Mouse (Mus musculus): ENCODE data around the gene Map2k3.

Gene Map2k3

DNA sequence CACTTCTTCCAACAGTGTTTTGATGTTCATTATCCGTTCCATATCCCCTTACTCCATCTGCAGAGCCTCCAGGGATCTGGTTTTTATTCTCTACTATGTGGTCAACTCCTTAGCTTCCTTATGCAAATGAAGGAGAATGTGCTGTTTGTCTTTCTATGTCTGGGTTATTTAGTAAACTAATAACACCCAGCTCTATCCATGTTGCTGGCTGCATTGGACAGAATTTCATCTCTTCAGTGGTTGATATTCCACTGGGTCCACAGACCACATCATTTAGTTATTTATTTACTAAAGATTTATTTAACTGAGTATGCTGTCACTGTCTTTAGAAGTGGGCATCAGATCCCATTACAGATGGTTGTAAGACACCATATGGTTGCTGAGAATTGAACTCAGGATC, 29.3 kb downstream of the Map2k3 start:
- no peak for DNase-seq (ENCODE audit: low spot score)

DNA sequence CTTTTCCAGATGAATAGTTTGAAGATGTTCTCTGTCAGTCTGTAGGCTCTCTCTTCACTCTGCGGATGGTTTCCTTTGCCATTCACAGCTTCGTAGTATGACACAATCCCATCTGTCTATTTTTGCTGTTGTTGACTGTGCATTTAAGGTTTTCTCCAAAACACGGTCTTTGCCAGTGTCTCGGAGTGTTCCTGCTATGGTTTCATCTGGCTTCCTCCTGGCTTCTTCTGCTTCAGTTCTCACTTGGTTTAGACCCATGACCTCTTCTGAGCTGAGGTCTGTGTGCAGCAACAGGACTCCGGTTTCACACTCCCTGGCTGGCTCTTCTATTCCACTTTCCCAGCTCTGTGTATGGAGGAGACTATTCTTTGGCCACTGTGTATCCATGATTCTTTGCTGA, 30.9 kb downstream of the Map2k3 start:
- no peak for DNase-seq (ENCODE audit: low spot score)

DNA sequence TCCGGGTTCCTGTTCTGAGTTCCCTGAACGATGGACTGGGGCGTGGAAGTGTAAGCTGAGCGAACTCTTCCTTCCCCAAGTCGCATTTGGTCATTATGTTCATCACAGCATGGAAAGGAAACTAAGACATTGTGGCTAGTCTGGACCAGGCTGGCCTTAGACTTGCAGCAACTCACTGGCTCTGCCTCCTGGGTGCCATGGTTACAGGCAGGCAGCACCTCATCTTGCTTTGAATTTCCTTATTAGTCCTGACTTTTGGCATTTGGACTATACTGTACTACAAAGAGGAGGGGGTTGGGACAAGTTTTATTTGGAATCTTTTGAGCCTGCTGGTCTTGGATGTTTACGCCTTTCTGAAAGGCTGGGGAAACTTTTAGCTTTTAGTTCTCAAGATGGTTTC, 35.1 kb downstream of the Map2k3 start:
- no peak for DNase-seq (ENCODE audit: low spot score)

DNA sequence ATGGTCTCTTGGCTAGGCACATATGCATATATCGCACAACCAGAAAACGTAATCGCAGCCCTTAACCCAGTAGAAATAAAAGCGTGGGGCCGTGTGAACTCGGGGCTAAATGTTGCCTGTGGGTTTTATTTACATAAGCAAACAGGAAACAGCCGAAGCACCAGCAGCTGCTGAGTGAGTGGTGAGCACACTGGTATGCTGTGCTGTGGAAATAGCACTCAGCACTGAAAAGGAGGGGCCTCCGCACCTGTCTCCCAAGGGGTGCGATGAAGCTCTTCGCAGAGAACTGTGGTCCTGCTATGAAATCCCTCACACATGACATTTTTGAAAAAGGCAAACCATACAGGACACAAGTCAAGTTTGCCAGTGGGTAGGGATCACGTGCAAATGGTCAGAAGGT, 43.3 kb downstream of the Map2k3 start:
- no peak for DNase-seq (ENCODE audit: low spot score)

DNA sequence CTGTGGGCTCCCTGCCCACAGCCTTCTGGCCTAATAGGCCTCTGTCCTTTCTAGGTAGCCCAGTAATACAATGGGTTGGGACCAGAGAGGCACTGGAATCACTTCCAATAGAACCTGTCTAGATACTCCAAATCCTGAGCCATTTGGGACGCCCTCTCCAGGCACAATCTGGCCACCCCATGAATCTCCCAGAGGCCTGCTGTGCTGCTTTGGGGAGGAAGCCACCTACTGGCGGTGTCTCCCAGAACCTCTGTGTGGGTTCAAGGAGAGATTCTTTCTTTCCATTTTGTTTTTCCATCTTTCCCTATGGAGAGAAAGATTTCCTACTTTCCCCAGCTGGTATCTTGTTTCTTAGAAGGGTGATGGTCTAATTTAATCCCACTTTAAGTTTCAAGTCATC, 44.4 kb downstream of the Map2k3 start:
- no peak for DNase-seq (ENCODE audit: low spot score)

DNA sequence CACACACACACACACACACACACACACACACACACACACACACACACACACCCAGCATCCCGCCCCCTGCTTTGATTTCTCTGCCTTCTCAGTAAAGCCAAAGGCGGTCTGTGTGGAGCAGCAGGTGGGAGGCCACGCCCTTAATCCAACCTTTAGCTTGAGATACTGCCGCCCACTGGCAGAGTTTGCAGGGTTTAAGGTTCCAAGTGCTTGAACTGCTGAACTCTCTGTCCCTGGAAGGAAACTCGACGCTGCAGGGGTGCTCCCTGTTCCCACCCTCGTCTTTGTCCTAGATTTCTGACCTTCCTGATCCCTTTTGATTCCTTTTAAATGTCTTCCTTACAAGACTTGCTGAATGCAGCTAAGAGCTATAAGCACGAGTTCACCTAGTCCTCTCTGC, 44.9 kb downstream of the Map2k3 start:
- no peak for DNase-seq (ENCODE audit: low spot score)

DNA sequence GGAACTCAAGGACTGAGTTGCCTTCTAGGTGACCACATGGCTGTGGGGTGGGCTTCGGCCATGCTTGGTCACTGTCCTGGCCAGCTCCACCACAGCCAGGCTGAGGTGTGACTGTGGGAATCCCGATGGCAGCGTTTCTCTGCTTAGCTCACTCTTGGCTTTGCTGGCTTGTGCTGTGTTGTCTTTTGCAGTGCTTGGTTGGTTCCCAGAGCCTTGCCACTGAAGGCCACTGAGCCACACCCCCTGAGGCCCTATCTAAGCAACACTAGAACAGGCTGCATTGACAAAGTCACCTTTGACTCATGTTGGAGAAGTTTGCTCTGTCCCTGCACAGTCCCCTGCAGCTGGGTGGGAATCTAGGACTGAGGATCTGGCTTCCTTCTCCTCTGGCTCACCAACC, 45.3 kb downstream of the Map2k3 start:
- no peak for DNase-seq (ENCODE audit: low spot score)

DNA sequence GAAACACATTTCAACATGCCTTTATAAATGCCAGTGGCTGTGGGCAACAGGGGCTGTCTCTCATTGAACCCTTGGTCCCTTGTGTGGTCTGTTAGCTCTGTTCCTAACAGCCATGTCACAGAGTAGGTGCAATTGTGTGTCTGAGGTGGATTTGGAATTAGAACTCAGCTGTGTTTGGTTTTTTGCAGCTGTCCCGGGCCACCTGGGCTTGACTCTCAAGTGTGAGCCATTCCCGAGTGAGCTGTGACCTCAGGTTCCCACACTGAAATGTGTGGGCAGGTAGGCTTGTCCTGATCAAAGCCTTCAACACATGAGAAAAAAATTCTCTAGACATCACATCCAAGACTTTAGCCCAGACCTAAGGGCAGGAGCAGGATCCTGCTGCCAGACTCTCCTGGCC, 46.8 kb downstream of the Map2k3 start:
- DNase-seq (ENCODE audit: low spot score): no peak

DNA sequence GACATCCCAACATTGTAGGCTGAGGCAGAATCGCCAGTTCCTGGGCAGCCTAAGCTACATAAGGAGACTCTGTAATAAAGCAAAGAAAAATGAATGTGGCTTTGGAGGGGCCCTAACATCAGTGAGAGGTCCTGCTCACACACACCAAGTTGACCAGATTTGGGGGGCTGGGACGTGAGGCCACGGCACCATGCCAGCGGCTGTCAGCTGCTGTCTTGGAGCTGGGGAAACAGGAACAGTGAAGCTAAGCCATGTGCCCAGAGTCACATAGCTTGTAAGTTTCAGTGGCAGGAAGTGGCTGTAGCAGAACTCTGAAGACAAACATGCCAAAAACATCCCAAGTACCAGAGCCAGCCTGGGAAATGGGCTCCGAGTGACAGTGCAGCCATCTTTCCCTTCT, 48.0 kb downstream of the Map2k3 start:
- DNase-seq (ENCODE audit: low spot score): no peak

DNA sequence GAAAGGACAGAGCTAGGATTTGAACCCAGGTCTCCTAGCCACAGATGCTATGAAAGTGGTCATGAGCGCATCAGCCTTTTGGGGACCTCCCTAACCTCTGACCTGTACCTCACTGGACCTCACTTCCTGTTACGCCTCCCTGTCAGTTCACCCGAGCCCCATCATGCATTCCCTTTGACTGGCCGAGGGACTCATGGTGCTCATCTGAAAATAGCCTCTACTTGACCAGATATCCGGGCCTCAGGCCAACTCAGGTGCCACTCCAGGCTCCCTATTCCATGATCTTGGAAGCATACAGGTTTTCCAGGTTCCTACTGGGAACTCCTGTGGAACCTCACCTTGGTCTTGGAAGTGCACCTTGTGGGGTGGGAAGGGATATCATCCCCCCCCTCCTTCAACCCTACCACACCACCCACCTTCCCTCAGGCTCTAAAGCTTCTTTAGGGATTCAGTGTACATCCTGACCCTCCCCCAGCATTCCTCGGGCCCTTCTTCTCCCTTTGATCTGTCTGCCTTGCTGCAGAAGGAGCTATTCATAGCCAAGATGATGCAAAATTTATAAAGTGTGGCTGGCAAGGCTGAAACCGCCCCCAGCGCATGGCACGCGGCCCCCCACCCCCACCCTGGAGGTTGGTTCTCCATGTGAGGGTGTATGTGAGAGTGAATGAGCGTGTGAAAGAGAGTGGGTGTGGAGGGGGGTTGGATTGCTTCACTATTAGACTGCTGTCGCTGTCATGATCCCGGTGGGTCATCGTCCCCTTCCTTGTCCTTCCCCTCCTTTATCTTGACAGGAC, 50.1 kb downstream of the Map2k3 start:
- DNase-seq (ENCODE audit: low spot score): no peak

DNA sequence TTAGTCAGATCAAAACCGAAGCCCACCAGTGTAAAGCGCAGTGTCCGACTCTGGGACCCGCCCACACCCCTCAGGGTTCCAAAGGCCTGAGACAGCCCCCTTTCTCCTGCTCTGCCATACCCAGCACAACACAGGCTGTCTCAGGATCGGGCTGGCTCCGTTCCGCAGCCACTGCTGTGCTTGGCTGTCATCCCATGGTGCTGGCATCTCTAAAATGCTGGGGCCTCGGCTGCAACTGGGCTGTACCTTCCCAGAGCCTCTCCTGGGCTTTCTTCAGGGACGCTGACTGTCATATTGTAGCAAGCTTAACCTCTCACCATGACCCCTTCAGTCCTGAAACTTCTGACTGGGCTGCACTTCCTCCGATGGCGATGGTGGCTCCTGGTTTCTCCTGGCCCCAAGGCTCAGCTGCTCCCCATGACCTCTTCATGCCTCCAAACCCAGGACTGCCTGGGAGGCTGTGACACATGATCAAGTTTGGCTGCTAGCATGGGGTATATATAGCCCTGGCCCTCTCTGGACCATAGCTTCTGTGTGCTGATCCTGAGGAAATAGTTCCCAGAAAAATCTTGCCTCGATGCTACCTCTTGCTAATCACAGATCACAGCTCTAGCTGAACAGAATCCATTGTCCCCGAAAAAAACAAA, 53.2 kb downstream of the Map2k3 start:
- no peak for DNase-seq (ENCODE audit: low spot score)

DNA sequence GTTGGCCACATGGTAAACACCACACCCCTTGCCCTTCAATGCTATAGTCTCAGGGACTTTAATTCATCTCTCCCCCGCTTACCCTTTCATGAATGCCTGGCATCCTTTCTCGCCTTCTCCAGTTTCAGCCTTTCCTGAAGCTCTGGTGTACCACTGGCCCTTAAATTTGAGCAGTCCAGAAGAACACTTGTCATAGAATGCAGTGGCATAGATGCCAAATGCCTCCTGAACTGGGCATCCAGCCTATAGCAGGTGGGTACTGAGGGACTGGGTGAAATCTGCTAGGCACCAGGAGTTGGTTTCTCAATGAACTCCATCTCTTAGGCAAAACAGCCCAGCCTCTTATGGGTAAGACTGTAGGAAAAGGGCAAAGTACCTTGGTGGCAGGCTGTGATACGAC, 58.6 kb downstream of the Map2k3 start:
- DNase-seq (ENCODE audit: low spot score): no peak

Measured in MN1 (cell line).